Mouse (Mus musculus) thymus, postnatal 14 days (tissue): ENCODE data around the gene Fam120b.
A peak's percentile ranks its signal among the peaks of the same experiment; 100 is the strongest.

Experiments
- DNase-seq: peaks from one replicate; pipeline ENCODE4 v3.0.0; 2021

Fam120b gene

GRCm38 (mm10) chr17:15380641-15381051 is 15.4 kb upstream of the Fam120b start:
- peak; percentile 44 for DNase-seq

GRCm38 (mm10) chr17:15381092-15381860 is 14.7 kb upstream of the Fam120b start:
- no peak for DNase-seq

- DNase-seq = no peak
These were observed 13.9 kb upstream of the Fam120b start for GRCm38 (mm10) chr17:15381869-15382660.

- no peak for DNase-seq
These were observed 12.6 kb upstream of the Fam120b start for GRCm38 (mm10) chr17:15383360-15383759.

GRCm38 (mm10) chr17:15388892-15389291 is 7.1 kb upstream of the Fam120b start:
- DNase-seq = no peak

GRCm38 (mm10) chr17:15389356-15389755 is 6.6 kb upstream of the Fam120b start:
- no peak for DNase-seq

- no peak for DNase-seq
These were observed 5.7 kb downstream of the Fam120b start for GRCm38 (mm10) chr17:15401716-15402115.

- no peak for DNase-seq
These were observed 10.6 kb downstream of the Fam120b start for GRCm38 (mm10) chr17:15406576-15406975.

- no peak for DNase-seq
These were observed 13.3 kb downstream of the Fam120b start for GRCm38 (mm10) chr17:15409261-15409660.

GRCm38 (mm10) chr17:15410861-15411260 is 14.9 kb downstream of the Fam120b start:
- DNase-seq = no peak

- DNase-seq = no peak
These were observed 20.7 kb downstream of the Fam120b start for GRCm38 (mm10) chr17:15416596-15417215.

DNA sequence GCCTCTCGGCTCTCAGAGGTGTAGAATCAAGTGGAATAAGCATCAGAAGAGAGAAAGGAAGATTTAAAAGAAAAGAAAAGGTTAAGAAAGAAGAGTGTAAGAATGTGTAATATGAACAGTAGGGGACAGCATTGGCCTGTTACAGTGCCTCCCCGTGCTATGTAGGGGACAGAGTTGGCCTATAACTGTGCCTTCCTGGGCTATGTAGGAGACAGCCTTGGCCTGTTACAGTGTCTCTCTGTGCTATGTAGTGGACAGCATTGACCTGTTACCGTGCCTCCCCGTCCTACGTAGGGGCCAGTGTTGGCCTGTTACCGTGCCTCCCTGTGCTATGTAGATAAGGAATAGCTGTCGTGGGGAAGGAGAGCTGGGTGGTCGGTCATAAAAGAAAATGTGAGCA is 23.5 kb downstream of the Fam120b start:
- DNase-seq = no peak

- no peak for DNase-seq
These were observed 24.1 kb downstream of the Fam120b start for GRCm38 (mm10) chr17:15420021-15420603.

DNA sequence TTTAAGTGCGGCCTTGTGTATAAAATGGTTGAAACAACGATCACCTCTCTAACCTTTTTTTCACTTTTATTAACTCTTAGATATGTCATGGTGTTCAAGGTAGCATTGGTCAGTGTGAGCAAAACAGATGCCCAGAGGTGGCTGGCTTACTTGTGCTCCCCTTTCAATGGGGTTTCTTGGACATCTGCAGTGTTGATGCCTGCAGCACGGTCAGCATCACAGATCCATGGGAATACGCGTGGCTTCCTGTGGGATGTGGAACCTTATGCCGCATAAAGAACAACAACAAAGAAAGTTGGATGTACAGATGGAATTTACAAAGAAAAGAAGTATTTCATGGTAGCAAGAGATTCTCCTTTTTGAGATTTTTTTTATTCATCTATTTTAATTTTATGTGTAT is 25.4 kb downstream of the Fam120b start:
- DNase-seq = no peak

DNA sequence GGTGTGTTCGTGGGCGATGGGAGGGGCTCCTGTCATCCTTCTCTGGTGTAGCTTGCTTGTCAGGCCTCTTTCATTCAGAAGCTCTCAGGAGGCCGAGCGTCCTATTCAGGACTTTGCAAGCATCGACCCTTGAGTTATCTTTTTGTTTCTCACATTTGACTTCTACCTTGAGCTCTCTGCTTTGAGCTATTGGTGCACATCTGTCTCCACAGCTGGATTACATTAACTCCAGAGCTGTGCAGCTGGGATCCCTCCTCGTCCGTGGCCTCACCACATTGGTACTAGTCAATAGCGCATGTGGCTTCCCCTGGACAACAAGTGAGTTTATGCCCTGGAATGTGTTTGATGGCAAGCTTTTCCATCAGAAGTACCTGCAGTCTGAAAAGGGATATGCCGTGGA is 26.7 kb downstream of the Fam120b start:
- no peak for DNase-seq

DNA sequence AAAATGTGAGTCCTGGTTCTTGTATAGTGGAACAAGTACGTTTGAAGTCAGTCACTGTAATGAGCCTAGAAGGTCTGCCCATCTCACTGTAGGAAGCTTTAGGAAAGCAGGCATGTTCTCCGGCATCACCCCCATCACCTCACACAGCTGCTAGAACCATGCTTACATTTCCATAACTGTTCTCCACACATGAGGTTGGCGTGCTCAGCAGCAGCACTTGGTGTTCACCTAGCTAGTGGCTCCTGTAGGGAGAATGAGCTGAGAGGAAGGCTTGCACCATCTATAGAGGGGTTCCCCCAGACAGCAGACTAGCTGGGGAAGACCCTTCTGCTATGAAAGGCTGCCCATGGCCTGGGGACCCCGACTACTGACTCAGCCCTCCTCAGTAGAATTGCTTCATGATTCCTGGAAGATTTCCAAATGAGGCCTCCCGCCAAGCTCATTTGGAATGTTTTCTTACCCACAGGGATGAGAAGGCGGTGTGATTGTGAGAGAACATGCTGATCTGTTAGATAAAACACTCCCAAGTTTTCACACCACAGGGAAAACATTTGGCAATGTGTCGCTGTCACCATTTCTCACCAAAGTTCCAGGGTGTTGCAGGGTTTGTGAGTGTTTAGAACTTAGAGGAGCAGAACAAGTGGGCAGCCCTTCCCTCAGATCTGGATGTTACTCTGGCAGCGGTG is 27.2 kb downstream of the Fam120b start:
- no peak for DNase-seq

- DNase-seq = no peak
These were observed 29.9 kb downstream of the Fam120b start for GRCm38 (mm10) chr17:15425931-15426330.

DNA sequence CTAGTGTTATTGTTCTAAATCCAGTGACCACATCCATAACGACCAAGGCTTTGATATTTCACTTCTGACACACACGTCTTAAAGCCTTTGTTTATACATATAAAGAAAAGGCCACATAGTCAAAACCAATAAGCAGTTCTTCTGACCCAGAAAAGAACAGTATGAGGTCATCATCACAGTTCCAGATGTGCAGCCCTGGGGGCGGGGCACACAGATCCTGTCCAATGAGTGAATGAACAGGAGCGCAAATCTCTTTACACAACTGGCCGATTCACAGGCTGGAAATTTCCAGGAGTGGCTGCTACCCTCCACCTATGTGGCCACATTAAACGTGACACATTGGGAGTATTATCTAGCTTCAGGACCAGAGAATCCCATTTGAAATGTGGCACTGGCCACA is 33.4 kb downstream of the Fam120b start:
- no peak for DNase-seq

GRCm38 (mm10) chr17:15429937-15430336 is 33.9 kb downstream of the Fam120b start:
- no peak for DNase-seq

- DNase-seq = peak; percentile 18
These were observed 35.1 kb downstream of the Fam120b start for GRCm38 (mm10) chr17:15431021-15431514.

- no peak for DNase-seq
These were observed 35.5 kb downstream of the Fam120b start for GRCm38 (mm10) chr17:15431551-15431950.

DNA sequence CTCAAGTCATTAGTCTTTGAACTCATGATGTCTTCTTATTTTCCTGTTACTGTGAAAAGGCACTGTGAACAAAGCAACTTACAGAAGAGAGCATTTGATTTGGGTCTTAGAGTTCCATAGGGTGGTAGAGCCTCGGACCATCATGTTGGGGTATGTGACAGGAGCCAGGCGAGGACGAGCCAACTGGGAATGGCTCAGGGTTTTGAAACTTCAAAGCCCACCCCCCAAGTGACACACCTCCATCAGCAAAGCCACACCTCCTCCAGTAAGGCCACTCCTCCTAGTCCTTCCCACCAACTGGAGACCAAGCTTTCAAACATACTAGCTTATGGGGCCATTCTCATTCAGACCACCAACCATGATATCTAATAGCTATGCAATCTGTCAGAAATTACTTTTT is 36.0 kb downstream of the Fam120b start:
- DNase-seq = no peak

DNA sequence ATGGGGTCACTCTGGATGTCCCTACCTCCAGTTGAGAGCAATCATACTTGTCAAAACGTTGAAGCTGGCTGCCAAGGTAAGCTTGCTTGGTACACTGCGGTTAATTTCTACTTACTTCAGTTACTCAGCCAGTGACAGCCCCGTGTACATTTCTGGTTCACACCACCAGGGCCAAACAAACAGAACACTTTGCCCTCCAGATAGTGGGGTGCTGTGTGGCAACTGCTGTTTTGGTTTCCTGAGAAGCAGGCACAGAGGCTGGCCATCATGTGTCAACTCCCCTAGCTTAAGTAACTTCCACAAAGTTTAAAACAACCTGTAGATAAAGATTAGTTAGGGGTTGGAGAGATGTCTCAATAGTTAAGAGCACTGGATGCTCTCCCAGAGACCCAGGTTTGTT is 38.7 kb downstream of the Fam120b start:
- DNase-seq = no peak
